Mouse (Mus musculus) embryonic stem cell, embryonic (primary cell): ENCODE measurements at regions not wholly inside any gene's neighbourhood (a gene's known extent, or its start where the extent isn't known, plus 50 kb on each side); places are given as distances from the start of the nearest gene placed in this dataset.

Experiments used
- CTCF ChIA-PET, 4 experiments: fragments of 300-600 bp in 2 of 4; fragments of 350-600 bp in 2 of 4; sonication (Branson Sonifier 250); formaldehyde crosslinking; loops; one replicate each; lab custom pipeline; 2022; ENCODE audit warnings: inconsistent platforms in 2 of 4; lab: Charles Lee
- POLR2A ChIA-PET, 4 experiments: fragments of 300-600 bp in 2 of 4; fragments of 350-600 bp in 2 of 4; sonication (Branson Sonifier 250); formaldehyde crosslinking; loops; one replicate each; lab custom pipeline; 2022; ENCODE audit warnings: antibody characterized with exemption in 4 of 4, inconsistent platforms in 1 of 4; lab: Charles Lee

DNA sequence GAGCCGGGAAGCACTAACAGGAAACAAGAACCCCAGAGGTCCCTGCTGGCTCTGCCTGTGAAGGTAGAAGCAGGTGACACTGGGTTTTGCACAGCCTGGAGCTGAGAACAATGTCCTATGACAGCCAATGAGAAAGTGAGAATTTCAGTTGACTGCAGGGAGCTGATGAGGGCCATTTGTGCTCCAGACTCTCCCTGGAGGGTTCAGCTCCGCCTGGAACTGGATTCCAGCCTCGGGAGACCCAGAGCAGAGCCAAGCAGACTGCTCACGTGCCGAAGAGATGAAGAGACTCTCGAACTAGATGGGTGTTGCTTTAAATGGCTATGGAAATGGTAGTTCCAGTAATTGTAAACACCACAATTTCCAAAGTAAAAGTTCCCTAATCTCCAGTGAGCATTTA lies 93.5 kb downstream of the Cand1 start:
- ChIA-PET CTCF (interaction anchor here in 1 of 4 experiments (1.2 to 1.3 kb wide), 2 partner anchors 16 to 66 kb away, joined by 3 to 4 read pairs; no protein-coding TSS in a partner anchor), POLR2A (interaction anchor here in 2 of 4 experiments (0.7 to 3.8 kb wide), 15 partner anchors 9 to 95 kb away, joined by 3 to 15 read pairs (median 5); no protein-coding TSS in a partner anchor)

DNA sequence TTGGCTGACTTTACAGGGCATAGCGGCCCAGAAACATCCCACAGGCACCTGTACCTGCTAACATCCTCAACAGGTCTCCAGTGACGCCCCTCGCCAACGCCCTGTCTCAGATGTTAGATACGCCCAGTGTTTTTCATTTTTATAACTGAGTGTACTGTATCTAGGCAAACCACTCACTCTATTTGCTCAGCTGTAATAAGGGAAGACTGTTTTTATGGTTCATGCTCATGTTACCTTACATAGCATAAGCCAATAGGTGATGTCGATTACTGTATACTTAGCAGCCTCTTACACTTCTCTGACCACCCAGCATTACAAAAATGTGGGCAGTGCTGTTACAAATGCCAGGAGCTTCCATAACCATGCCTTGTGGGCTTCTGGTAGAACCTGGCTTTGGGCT lies 97.0 kb downstream of the Cand1 start:
- CTCF ChIA-PET: no interaction called here
- POLR2A ChIA-PET: no interaction called here

DNA sequence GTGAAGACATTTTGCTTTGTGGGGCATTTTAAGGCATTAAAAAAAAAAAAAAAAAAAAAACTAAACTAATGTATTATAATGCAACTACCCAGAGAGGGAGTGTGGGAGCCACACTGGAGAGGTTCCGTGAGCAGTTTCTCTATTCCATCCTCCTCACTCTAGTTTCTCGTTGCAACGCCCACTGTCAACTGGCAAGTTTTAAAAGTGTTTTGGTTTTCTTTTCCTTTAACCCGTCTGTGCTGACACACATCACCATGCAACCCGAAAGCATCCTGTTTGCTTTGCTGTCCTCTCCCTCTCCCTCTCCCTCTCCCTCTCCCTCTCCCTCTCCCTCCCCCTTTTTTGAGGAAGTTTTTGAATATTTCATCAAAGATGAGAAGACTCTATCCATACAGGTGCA lies 97.5 kb downstream of the Cand1 start:
- POLR2A ChIA-PET: no interaction called here
- CTCF ChIA-PET: interaction anchor here in 1 of 4 experiments (0.7 kb wide), 1 partner anchor 130 kb away, joined by 6 read pairs; no protein-coding TSS in a partner anchor

DNA sequence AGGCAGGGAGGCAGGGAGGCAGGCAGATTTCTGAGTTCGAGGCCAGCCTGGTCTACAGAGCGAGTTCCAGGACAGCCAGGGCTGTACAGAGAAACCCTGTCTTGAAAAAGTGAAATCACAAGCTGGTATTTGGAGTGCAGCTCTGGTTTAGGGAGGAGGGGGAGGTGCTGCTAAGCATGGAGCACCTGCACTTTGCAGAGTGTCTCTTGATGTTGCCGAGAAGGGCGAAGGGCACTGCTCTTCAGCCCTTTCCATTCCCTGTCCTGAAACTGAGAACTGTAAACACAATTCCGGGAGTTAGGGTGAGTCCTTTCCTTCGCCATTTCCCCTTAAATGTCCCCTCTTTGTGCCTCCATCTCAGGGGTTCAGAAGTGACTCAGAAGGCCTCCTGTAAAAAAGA lies 101.6 kb downstream of the Cand1 start:
- ChIA-PET CTCF (interaction anchor here in 1 of 4 experiments (0.5 kb wide), 1 partner anchor 983 kb away, joined by 5 read pairs; no protein-coding TSS in a partner anchor), POLR2A (interaction anchor here in 2 of 4 experiments (0.7 to 1.7 kb wide), 2 partner anchors 8 to 379 kb away, joined by 5 to 6 read pairs; no protein-coding TSS in a partner anchor)

DNA sequence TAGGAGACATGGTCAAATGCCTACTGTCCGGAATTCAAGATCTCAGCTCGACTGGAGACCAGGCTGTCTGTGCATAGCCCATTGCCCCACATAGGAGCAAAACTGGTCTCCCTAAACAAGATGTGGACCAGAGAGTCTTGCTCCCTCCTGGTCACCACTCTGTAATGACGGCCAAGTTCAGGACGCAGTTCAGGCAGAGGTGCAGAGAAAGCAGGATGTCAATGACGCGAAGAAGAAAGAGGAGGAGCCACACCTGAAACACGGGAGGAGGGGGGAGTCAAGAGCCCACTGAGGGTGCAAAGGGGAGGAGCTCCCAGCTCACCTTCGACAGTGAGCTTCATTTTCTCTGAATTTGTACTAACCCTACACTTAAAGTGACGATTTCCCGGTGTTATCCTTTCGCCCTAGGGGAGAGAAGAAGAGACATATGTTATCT lies 104.3 kb downstream of the Cand1 start:
- POLR2A ChIA-PET: interaction anchor here in 2 of 4 experiments (0.8 to 2.2 kb wide), 9 partner anchors 11 to 105 kb away, joined by 3 to 8 read pairs (median 4); partner anchors contain the start of gene Cand1 (in 2 of the 2)
- CTCF ChIA-PET: interaction anchor here in 1 of 4 experiments (1.2 kb wide), 1 partner anchor 55 kb away, joined by 4 read pairs; no protein-coding TSS in a partner anchor

DNA sequence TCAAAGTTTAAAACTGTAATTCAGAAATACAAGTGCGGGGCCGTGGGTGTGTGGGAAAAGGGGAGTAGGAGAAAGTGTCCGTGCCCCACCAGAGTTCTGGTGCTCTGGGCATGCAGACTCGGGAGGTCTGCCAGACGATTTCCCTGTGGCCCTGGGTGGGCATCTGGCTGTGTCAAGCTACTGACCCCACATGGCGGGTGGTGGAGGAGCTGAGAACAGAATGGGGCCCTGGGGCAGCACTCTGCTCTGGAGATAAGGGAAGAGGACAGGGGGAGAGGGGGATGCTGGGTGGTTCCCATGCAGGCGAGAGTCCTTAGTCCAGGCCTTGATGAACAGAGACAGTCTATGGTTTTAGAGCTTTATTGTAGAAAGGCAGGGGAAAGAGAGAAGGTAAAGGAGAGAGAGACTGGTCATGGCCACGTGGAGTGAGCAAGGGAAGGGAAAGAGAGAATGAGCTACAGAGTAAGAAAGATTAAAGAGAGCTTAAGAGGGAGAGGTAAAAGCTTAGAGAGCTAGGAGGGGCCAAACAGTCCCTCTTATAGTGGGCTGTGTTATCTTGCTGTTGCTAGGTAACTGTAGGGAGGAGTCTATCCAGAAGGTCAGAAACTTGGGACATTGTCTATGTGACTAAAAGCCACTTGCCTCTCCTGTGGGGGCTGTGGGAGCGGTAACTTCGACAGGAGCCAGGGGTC lies 104.9 kb downstream of the Cand1 start:
- ChIA-PET CTCF (interaction anchor here in 1 of 4 experiments (1.2 kb wide), 1 partner anchor 54 kb away, joined by 4 read pairs; no protein-coding TSS in a partner anchor), POLR2A (interaction anchor here in 2 of 4 experiments (0.8 to 2.2 kb wide), 9 partner anchors 11 to 105 kb away, joined by 3 to 8 read pairs (median 4); partner anchors contain the start of gene Cand1 (in 2 of the 2))

DNA sequence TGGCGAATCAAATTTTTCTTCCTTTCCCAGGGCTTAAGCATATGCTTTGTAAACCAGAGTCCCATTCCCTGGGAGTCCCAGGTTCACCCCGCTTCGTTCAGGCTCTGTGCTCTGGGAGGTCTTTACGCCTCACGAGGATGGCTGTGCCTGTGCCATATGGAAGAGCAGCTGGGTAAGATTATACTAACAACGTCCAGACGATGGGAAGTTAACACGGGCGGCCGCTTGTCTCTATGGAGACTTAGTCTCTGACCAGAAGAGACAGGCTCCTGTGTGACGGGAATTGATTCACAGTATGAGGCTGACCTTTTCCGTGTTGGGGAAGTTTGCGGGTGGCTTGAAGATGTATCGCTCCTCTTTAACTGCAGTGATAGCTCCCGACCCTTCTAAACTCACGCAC lies 107.9 kb downstream of the Cand1 start:
- ChIA-PET POLR2A (interaction anchor here in 2 of 4 experiments (0.6 to 2.4 kb wide), 6 partner anchors 10 to 997 kb away, joined by 3 to 15 read pairs (median 4); no protein-coding TSS in a partner anchor), CTCF (interaction anchor here in 1 of 4 experiments (0.6 kb wide), 1 partner anchor 111 kb away, joined by 4 read pairs; no protein-coding TSS in a partner anchor)

DNA sequence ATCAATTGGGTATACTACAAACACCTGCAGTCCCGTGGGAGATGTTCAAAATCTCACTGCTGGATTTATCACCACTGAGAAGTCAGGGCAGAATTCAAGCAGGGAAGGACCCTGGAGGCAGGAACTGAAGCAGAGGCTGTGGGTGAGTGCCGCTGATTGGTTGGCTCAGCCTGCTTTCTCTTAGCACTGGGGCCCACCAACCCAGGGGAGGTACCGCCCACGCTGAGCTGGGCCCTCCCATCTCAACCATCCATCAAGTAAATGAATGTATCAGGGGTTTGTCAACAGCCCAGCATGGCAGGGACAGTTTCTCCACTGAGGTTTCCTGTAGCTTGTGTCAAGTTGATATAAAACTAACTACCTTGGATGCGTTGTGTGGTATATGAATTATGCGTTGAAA lies 109.2 kb downstream of the Cand1 start:
- CTCF ChIA-PET: interaction anchor here in 2 of 4 experiments (0.5 to 0.6 kb wide), 3 partner anchors 51 to 1024 kb away, joined by 3 to 8 read pairs (median 5); no protein-coding TSS in a partner anchor
- POLR2A ChIA-PET: interaction anchor here in 3 of 4 experiments (0.5 to 2.4 kb wide), 13 partner anchors 10 to 597 kb away, joined by 3 to 15 read pairs (median 4); partner anchors contain the start of gene Cand1 (in 1 of the 3)

DNA sequence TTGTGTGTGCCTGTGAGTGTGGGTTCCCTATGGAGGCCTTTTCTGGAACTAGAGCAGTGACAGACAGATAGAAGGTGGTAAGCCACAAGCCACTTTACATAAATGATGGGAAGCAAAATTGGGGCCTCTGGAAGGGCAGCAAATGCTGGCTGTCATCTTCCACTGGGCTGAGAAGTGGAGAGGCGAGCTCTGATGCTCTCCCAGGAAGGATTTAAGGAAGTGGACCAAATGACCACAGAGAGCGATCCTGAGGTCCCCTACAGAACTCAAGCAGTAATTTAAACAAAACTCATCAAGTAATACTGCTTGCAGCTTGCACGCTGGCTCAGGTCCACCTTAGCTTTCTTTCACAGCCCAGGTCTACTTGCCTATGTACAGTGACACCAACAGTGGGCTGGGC lies 111.8 kb downstream of the Cand1 start:
- ChIA-PET POLR2A (interaction anchor here in 1 of 4 experiments (1.0 kb wide), 2 partner anchors 13 to 20 kb away, joined by 3 read pairs; no protein-coding TSS in a partner anchor), CTCF (no interaction called here)

DNA sequence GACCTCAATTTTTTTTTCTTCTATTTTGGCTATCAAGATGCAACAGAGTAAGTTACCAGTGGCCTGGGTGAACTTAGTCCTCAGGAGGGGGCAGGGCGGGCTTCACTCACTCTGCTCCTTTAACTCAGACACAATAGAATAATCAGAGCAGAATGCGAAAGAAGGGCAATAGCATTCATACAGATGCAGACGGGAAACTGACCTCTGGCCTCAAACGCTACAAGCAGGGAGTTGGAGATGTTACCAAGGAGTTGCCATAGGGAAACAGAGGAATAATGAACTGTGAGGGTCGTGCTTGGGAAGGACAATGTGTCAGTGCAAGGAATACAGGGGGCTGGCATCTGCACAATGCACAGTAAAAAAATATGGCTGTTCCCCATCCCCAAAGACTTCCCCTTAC lies 116.3 kb downstream of the Cand1 start:
- POLR2A ChIA-PET: interaction anchor here in 2 of 4 experiments (0.9 to 1.2 kb wide), 2 partner anchors 11 to 12 kb away, joined by 3 to 5 read pairs; no protein-coding TSS in a partner anchor
- CTCF ChIA-PET: no interaction called here

DNA sequence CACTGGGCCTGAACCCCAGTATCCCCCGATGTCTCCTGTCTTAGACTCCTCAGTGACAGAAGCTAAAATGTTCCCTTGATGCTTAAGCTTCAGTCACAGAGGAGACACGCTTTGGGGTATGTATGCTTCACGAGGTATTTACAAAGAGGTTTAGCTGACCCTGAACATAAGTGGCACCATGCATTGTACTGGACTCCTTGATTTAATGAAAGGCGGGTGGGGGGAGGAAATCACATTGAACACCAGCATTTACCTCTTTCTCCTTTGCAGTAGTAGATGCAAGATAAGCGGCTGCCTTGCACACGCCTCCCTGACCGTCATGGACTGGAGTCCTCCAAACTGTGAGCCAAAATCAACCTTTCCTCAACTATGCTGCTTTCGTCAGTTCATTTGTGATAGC lies 117.5 kb downstream of the Cand1 start:
- POLR2A ChIA-PET: interaction anchor here in 2 of 4 experiments (0.8 to 1.4 kb wide), 4 partner anchors 10 to 24 kb away, joined by 3 to 4 read pairs (median 4); no protein-coding TSS in a partner anchor
- CTCF ChIA-PET: no interaction called here

DNA sequence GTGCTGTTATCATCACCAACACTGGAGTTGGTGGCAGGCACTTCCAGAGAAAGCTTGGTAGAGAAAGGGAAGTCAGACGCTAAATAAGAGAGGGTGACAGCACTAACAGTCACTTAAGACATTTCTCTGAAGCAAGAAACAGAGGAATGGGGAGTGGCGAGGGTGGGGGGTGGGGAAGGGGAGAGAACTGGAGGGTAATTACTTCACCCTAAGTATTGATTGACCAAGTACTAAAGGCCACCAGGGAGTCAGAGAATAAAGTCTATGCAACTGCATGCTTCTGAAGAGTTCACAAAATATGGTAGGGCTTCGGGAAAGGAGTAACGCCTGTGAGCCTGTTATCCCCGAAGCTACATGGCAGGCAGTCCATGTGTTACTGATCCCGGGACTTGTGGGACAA lies 118.3 kb downstream of the Cand1 start:
- POLR2A ChIA-PET: interaction anchor here in 2 of 4 experiments (1.3 to 2.0 kb wide), 4 partner anchors 9 to 19 kb away, joined by 4 to 8 read pairs (median 4); no protein-coding TSS in a partner anchor

DNA sequence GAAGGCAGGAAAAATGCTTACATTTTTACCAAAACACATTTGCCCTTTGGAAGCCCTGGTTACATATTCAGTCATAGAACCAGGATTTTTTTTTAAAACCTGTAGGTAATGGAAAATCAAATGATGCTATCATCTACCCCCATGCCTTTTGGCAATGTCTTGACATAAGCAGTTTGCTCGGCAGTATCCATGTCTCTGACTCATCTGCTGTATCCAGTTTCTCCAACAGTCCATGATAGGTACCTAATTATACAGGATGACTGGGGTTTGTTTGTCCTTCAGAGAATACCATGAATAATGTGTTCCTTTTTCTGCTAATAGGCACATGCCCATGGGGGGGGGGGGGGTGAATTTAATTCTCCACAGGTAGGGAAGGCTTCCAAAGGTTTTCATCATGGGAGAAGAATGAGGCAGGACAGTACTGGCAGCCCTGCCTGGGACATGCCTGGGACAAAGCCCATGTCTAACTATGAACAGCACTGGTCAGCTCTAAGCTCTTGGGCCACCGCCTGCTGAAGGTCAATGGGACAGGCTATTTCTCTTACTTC lies 122.9 kb downstream of the Cand1 start:
- ChIA-PET POLR2A (interaction anchor here in 1 of 4 experiments (0.9 to 2.0 kb wide), 4 partner anchors 9 to 36 kb away, joined by 3 to 6 read pairs (median 4); no protein-coding TSS in a partner anchor), CTCF (no interaction called here)

More for the DNA sequence above, 118.3 kb downstream of the Cand1 start:
- CTCF ChIA-PET: interaction anchor here in 2 of 4 experiments (0.6 to 0.7 kb wide), 2 partner anchors 683 to 1318 kb away, joined by 4 to 13 read pairs; no protein-coding TSS in a partner anchor

DNA sequence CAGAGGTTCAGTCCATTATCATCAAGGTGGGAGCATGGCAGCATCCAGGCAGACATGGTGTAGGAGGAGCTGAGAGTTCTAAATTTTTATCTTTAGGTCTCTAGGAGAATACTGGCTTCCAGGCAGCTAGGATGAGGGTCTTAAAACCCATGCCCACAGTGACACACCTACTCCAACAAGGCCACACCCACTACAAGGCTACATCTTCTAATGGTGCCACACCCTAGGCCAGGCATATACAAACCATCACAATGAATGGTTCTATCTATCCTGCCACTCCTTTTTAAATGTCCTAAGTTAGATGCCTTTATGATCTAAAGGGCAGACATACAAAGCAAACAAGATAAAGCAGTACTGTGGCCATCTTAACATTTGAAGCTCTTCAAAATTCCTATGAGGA lies 124.7 kb downstream of the Cand1 start:
- POLR2A ChIA-PET: interaction anchor here in 2 of 4 experiments (1.0 to 1.8 kb wide), 4 partner anchors 10 to 125 kb away, joined by 3 to 5 read pairs (median 4); partner anchors contain the start of gene Cand1 (in 1 of the 2)
- CTCF ChIA-PET: interaction anchor here in 1 of 4 experiments (0.5 kb wide), 1 partner anchor 1918 kb away, joined by 9 read pairs; the partner anchor contains the start of gene Wif1

DNA sequence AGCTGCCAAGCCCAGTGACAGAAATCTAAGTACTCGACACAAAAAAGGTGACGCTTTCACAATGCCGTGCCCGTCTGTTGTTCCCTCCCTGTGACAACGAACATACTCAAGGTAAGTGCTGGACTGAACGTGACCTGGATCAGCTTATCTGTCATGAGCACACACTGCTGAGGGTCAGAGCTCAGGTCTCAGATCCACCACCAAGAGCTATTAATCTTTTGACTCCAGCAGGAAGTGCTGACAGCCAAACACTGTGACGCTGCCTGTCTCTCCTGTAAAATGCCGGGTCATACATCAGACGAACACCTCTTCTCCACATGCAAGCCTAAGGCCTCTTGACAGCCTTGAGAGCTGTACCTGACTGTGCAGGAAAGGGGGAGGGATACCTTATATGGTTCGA lies 125.2 kb downstream of the Cand1 start:
- POLR2A ChIA-PET: interaction anchor here in 2 of 4 experiments (1.0 to 1.8 kb wide), 4 partner anchors 10 to 125 kb away, joined by 3 to 5 read pairs (median 4); partner anchors contain the start of gene Cand1 (in 1 of the 2)

DNA sequence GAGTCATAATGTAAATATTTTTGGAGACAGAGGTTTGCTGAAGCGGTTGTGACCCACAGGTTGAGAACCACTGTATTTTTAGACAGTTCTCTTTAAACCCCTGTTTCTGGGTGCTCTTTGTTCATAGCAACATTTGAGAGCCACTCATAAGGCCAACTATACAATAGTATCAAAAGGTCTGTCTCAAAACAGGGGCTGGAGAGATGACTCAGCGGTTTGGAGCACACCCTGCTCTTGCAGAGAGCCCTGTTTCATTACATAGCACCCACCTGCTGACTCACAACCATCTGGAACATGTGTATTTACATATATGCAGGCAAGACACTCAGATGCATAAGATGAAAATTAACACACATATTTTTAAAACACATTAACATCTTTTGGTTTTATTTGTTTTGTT lies 128.0 kb downstream of the Cand1 start:
- ChIA-PET CTCF (interaction anchor here in 1 of 4 experiments (0.5 kb wide), 1 partner anchor 32 kb away, joined by 7 read pairs; no protein-coding TSS in a partner anchor), POLR2A (no interaction called here)

More for the DNA sequence above, 125.2 kb downstream of the Cand1 start:
- CTCF ChIA-PET: interaction anchor here in 1 of 4 experiments (0.5 kb wide), 1 partner anchor 1919 kb away, joined by 9 read pairs; the partner anchor contains the start of gene Wif1

DNA sequence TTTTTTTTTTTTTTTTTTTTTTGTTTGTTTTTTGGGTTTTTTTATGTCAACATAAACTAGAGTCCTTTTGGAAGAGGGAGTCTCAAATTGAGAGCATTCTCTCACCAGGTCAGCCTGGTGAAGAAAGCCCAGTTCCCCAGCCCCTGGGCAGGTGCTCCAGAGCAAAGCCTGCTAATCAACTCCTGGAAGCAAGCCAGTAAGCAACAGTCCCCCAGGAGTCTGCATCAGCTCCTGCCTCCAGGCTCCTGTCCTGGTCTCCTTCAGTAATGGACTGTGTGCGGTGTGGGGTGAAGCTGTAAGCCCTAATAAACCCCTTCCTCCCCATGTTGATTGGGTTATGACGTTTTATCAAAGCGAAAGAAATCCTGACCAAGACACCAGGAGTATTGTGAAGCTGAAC lies 128.4 kb downstream of the Cand1 start:
- ChIA-PET CTCF (interaction anchor here in 2 of 4 experiments (0.5 to 0.7 kb wide), 2 partner anchors 32 to 765 kb away, joined by 4 to 7 read pairs; no protein-coding TSS in a partner anchor), POLR2A (interaction anchor here in 3 of 4 experiments (0.9 to 1.4 kb wide), 3 partner anchors 9 to 130 kb away, joined by 3 to 4 read pairs (median 3); no protein-coding TSS in a partner anchor)
